Mouse (Mus musculus) embryonic facial prominence, embryonic 11.5 days (tissue): ENCODE measurements around the gene Slc37a3. TPM values are rescaled to one million over a fixed set of nuclear protein-coding genes. Genes with fewer than 3 reads are reported as not detected.
"Not testable (repeated sequence)": the region's sequence is repeated elsewhere in the genome, so short reads cannot be mapped to it uniquely, and the experiment has no call there.

Experiments
- ATAC-seq: fragments of 200-750 bp; cut with Nextera tagmentation; replicated peaks from 2 replicates; pipeline ENCODE4 v1.8.0; 2017; ENCODE audit warnings: low read depth; ENCODE audit not compliant: insufficient number of reproducible peaks, low FRiP score, low TSS enrichment
- DNase-seq: peaks from one replicate; pipeline ENCODE4 v3.0.0-alpha.2; 2015; ENCODE audit warnings: low spot score
- H3K27ac ChIP-seq: fragments of 300-500 bp; sonication (generic); replicated peaks from 2 replicates; pipeline ENCODE4 v1.5.1; 2014; ENCODE audit warnings: mild to moderate bottlenecking, low read depth, low read length, control low read depth
- H3K27me3 ChIP-seq: fragments of 300-500 bp; sonication (generic); 2 replicates; pipeline ENCODE4 v1.6.1; 2014; ENCODE audit warnings: mild to moderate bottlenecking, low read length, moderate library complexity, mixed read lengths; ENCODE audit not compliant: control insufficient read depth, insufficient read depth
- H3K36me3 ChIP-seq: fragments of 300-500 bp; sonication (generic); replicated peaks from 2 replicates; pipeline ENCODE4 v1.6.1; 2014; ENCODE audit warnings: low read depth, mild to moderate bottlenecking, low read length, moderate library complexity, mixed read lengths; ENCODE audit not compliant: control insufficient read depth, insufficient read depth
- H3K4me1 ChIP-seq: fragments of 300-500 bp; sonication (generic); 2 replicates; pipeline ENCODE4 v1.6.1; 2014; ENCODE audit warnings: low read length, mixed read lengths; ENCODE audit not compliant: control insufficient read depth, insufficient read depth
- H3K4me2 ChIP-seq: fragments of 300-500 bp; sonication (generic); 2 replicates; pipeline ENCODE4 v1.6.1; 2014; ENCODE audit warnings: low read depth, mild to moderate bottlenecking, control low read depth, low read length, moderate library complexity
- H3K4me3 ChIP-seq: fragments of 300-500 bp; sonication (generic); 2 replicates; pipeline ENCODE4 v1.5.1; 2014; ENCODE audit warnings: low read depth, low read length, control low read depth
- H3K9ac ChIP-seq: fragments of 300-500 bp; sonication (generic); replicated peaks from 2 replicates; pipeline ENCODE4 v1.6.1; 2014; ENCODE audit warnings: mild to moderate bottlenecking, control low read depth, low read length
- H3K9me3 ChIP-seq: fragments of 300-500 bp; sonication (generic); replicated peaks from 2 replicates; pipeline ENCODE4 v1.6.1; 2016; ENCODE audit warnings: mild to moderate bottlenecking, low read length, inconsistent platforms, mixed read lengths; ENCODE audit not compliant: control insufficient read depth
- WGBS: fragments of 180-500 bp; shearing (Covaris S2); extraction: QIAGEN DNeasy Blood & Tissue Kit; methylation state at CpG from one replicate; pipeline ENCODE4 v1.1.7; 2014; 5-methylcytosine and 5-hydroxymethylcytosine counted together
- polyA plus RNA-seq: library from polyadenylated mRNA; unstranded; fragments of >200 nt; fragmentation: Nextera tagmentation; extraction: Ambion mirVana; gene quantifications from 2 replicates; pipeline ENCODE4 v1.2.1, GENCODE M21; 2014

Slc37a3 gene
- polyA plus RNA-seq, 1 experiment from 2014 or later, result 44.2 TPM

DNA sequence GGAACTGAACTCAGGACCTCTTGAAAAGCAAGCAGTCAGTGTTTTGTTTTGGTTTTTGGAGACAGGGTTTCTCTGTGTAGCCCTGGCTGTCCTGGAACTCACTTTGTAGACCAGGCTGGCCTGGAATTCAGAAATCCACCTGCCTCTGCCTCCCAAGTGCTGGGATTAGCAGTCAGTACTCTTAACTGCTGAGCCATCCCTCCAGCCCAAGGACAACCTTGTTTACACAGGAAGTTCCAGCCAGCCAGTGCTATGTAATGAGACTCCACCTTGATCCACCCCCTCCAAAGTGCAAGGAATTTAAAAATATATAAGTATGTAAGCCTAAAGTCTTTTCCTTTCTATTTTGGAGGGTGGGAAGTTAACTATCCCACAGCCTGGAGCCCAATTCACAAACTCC is 39.2 kb upstream of the Slc37a3 start:
- not testable (repeated sequence) for H3K36me3 ChIP-seq, H3K4me2 ChIP-seq, DNase-seq, H3K9me3 ChIP-seq, H3K9ac ChIP-seq, ATAC-seq, H3K4me3 ChIP-seq, H3K27me3 ChIP-seq, H3K27ac ChIP-seq, H3K4me1 ChIP-seq

DNA sequence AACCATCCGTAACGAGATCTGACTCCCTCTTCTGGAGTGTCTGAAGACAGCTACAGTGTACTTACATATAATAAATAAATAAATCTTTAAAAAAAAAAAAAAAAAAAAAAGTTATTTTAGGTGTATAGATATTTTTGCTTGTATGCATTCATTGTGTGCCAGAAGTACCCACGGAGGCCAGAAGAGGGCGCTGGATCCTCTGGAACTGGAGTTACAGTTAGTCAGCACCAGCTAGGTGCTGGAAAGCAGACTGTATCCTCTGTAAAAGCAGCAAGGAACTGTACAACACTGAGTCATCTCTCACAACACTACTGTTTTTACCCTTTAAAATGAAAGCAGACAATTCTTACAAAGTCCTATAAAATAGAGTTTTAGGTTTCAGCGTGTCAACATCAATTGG is 38.3 kb upstream of the Slc37a3 start:
- 49% methylated on average over 3 of the region's 5 CpGs for whole genome bisulfite sequencing

DNA sequence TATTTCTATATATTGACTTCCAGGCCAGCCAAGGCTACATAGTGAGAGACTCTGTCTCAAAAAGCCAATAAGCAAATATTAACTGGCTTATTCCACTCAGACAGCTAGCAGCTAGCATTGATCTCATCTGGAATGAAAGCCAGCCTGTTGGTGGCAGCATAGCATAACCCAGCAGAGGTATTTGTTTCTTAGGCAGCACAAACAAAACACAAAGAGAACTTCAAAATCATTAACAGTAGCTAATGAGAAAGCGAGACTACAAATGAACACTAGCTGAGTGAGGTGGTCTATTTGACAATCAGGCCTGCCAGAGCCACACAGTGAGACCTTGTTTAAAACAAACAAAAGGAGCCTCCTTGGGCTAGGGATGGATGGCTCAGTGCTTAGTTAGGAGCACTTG is 36.6 kb upstream of the Slc37a3 start:
- ATAC-seq, result no peak
- H3K9me3 ChIP-seq, result no peaks in the 10 kb centered on the region
- peaks cover 8% of the 10 kb centered on the region for H3K27me3 ChIP-seq
- WGBS, result 87% methylated on average over 1 of the region's 1 CpGs
- H3K4me2 ChIP-seq, result no peak overlapping the region
- no peaks in the 10 kb centered on the region; the same call in 1 of the 2 replicates for H3K36me3 ChIP-seq
- no peak for DNase-seq
- H3K9ac ChIP-seq, result no peak overlapping the region
- H3K27ac ChIP-seq, result no peak overlapping the region
- H3K4me1 ChIP-seq, result no peaks in the 10 kb centered on the region
- no peak overlapping the region for H3K4me3 ChIP-seq

More for the DNA sequence above, 38.3 kb upstream of the Slc37a3 start:
- no peaks in the 10 kb centered on the region for H3K4me1 ChIP-seq
- no peak for ATAC-seq
- H3K36me3 ChIP-seq, result no peaks in the 10 kb centered on the region
- no peak overlapping the region for H3K9ac ChIP-seq
- H3K27me3 ChIP-seq, result peaks cover 8% of the 10 kb centered on the region
- no peaks in the 10 kb centered on the region for H3K9me3 ChIP-seq
- H3K27ac ChIP-seq, result no peak overlapping the region
- DNase-seq, result peak; percentile 64
- H3K4me2 ChIP-seq, result no peak overlapping the region
- H3K4me3 ChIP-seq, result no peak overlapping the region

DNA sequence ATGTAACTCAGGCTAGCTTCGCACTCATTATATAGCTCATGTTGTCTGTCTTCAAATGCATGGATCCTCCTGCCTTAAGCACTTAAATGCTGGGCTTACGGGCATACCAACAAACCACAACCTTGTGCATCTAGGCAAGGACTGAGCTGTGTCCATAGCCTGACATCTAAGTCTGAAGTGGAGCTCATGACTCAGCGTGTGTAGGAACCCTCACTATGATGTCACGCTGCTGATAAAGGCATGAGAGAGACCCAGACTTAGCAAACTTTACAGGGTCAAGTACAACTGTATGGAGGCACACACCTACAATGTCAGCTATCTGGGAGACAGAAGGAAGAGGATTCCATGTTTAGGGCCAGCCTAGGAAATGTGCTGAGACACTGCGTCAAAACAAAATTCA is 29.0 kb upstream of the Slc37a3 start:
- Histone ChIP-seq H3K4me1 (no peaks in the 10 kb centered on the region), H3K9me3 (no peaks in the 10 kb centered on the region), H3K4me3 (no peak overlapping the region), H3K27me3 (no peaks in the 10 kb centered on the region), H3K27ac (no peak overlapping the region), H3K9ac (no peak overlapping the region), H3K4me2 (no peak overlapping the region), H3K36me3 (no peaks in the 10 kb centered on the region; the same call in 1 of the 2 replicates)
- ATAC-seq, result no peak
- no peak for DNase-seq
- 94% methylated on average over 5 of the region's 5 CpGs for WGBS

DNA sequence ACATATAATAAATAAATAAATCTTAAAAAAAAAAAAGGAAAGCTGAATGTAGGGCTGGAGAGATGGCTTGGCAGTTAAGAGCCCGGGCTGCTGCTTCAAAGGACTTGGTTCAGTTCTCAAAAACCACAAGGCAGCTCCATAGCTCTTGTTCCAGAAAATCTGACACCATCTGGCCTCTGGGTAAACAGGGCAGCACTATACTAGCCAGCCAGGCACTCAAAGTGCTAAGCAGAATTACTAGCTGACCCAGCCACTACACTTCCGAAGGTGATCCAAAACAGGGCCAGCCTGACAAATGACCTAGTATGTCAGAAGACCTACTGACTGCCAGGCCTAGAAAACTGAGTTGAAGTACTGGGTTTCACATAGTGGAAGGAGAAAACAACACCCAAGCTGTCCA is 25.7 kb upstream of the Slc37a3 start:
- WGBS, result 87% methylated on average over 2 of the region's 2 CpGs
- H3K4me2 ChIP-seq, result no peak overlapping the region
- H3K36me3 ChIP-seq, result no peaks in the 10 kb centered on the region
- no peak for DNase-seq
- no peak overlapping the region for H3K4me3 ChIP-seq
- no peak overlapping the region for H3K9ac ChIP-seq
- H3K27ac ChIP-seq, result no peak overlapping the region
- no peaks in the 10 kb centered on the region for H3K4me1 ChIP-seq
- no peak for ATAC-seq
- no peaks in the 10 kb centered on the region for H3K27me3 ChIP-seq
- H3K9me3 ChIP-seq, result no peaks in the 10 kb centered on the region

DNA sequence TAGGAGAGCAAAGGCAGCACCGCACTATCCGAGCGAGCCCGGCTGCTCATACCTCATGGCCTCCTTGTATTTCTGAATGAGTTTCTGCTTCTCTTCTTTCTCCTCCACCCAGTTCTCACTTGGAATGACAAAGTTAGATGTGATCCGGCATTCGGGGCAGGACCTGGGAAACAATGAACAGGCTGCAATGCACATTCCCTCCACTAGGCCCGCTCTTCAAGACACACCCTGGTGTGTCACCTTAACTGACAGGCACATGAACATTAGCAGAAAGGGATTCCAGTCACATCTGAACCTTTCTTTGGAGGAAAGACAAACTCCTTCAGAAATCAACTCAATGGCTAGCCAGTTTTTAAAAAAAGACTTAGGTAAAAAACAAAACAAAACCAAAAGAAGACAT is 22.9 kb upstream of the Slc37a3 start:
- H3K9me3 ChIP-seq, result no peaks in the 10 kb centered on the region
- H3K4me2 ChIP-seq, result no peak overlapping the region
- WGBS, result 65% methylated on average over 7 of the region's 7 CpGs
- H3K9ac ChIP-seq, result no peak overlapping the region
- DNase-seq (peak; percentile 75), ATAC-seq (no peak)
- no peak overlapping the region for H3K27ac ChIP-seq
- H3K4me1 ChIP-seq, result no peaks in the 10 kb centered on the region
- H3K4me3 ChIP-seq, result no peak overlapping the region
- no peaks in the 10 kb centered on the region for H3K36me3 ChIP-seq
- no peaks in the 10 kb centered on the region for H3K27me3 ChIP-seq

DNA sequence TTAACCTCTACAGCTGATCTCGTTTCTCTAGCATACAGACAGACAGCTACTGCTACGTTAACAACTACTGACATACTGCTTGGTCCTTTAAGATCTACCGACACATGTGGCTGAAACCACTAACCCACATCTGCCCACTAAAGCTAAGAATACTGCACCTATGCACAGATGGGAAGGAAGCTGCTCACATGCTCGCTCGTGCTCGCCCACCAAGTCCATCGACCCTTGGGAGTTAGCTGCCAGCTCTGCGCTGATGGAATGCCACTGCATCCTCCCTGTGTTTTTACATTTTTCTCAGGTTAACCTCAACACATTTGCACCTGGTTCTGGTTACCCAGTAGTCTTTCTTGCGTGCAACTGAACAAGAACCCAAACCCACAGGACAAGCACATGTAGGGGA is 20.9 kb upstream of the Slc37a3 start:
- no peaks in the 10 kb centered on the region for H3K27me3 ChIP-seq
- no peaks in the 10 kb centered on the region for H3K9me3 ChIP-seq
- 86% methylated on average over 9 of the region's 9 CpGs for WGBS
- ATAC-seq (no peak), DNase-seq (no peak)
- H3K4me1 ChIP-seq, result no peaks in the 10 kb centered on the region
- no peak overlapping the region for H3K4me3 ChIP-seq
- H3K27ac ChIP-seq, result no peak overlapping the region
- no peak overlapping the region for H3K9ac ChIP-seq
- H3K36me3 ChIP-seq, result no peaks in the 10 kb centered on the region
- H3K4me2 ChIP-seq, result no peak overlapping the region

DNA sequence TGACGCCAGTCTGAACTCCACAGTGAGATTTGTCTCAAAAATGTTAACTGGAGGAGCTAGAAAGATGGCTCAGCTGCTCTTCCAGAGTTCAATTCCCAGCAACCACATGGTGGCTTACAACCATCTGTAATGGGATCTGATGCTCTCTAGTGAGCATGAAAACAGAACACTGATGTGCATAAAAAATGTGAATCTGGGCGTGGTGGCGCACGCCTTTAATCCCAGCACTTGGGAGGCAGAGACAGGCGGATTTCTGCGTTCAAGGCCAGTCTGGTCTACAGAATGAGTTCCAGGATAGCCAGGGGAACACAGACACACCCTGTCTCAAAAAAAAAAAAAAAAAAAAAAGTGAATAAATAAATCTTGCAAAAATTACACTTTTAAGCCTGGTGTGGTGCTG is 19.6 kb upstream of the Slc37a3 start:
- H3K4me2 ChIP-seq, result no peak overlapping the region
- no peak overlapping the region for H3K4me3 ChIP-seq
- ATAC-seq, result no peak
- H3K36me3 ChIP-seq, result no peaks in the 10 kb centered on the region
- no peaks in the 10 kb centered on the region for H3K9me3 ChIP-seq
- DNase-seq, result no peak
- no peaks in the 10 kb centered on the region for H3K27me3 ChIP-seq
- H3K9ac ChIP-seq, result no peak overlapping the region
- H3K27ac ChIP-seq, result no peak overlapping the region
- H3K4me1 ChIP-seq, result no peaks in the 10 kb centered on the region
- WGBS, result 96% methylated on average over 6 of the region's 6 CpGs
